Mouse (Mus musculus): ENCODE measurements around the gene Rbm8a.
A peak's percentile ranks its signal among the peaks of the same experiment; 100 is the strongest.

The Rbm8a gene

GRCm38 (mm10) chr3:96629729-96630600, at the start of gene Rbm8a:
Gene Rbm8a (plus strand): TSS chr3:96629933.
- peak; percentile 96 to 98 for DNase-seq

GRCm38 (mm10) chr3:96581141-96581540, 48.6 kb upstream of the Rbm8a start:
- no peak for DNase-seq

- DNase-seq, result no peak
Measured at GRCm38 (mm10) chr3:96581771-96582515, 47.8 kb upstream of the Rbm8a start.

- no peak for DNase-seq
Measured at GRCm38 (mm10) chr3:96583386-96583785, 46.3 kb upstream of the Rbm8a start.

GRCm38 (mm10) chr3:96590657-96591056, 39.1 kb upstream of the Rbm8a start:
- DNase-seq, result no peak

GRCm38 (mm10) chr3:96593374-96593773, 36.4 kb upstream of the Rbm8a start:
- no peak for DNase-seq

GRCm38 (mm10) chr3:96593790-96594560, 35.8 kb upstream of the Rbm8a start, which contains the start of gene Polr3gl:
Gene Polr3gl (minus strand): TSS chr3:96594181.
- DNase-seq, result peak; percentile 94 to 95

GRCm38 (mm10) chr3:96594851-96595250, 34.9 kb upstream of the Rbm8a start:
- DNase-seq, result no peak

GRCm38 (mm10) chr3:96595661-96596060, 34.1 kb upstream of the Rbm8a start:
- DNase-seq, result no peak

- no peak for DNase-seq
Measured at GRCm38 (mm10) chr3:96596228-96596707, 33.5 kb upstream of the Rbm8a start, which contains the start of gene Ankrd34a. Gene Ankrd34a (plus strand): TSS chr3:96596636.

- DNase-seq, result no peak
Measured at GRCm38 (mm10) chr3:96596855-96597254, 32.9 kb upstream of the Rbm8a start.

GRCm38 (mm10) chr3:96597435-96597891, 32.3 kb upstream of the Rbm8a start:
- no peak for DNase-seq

- DNase-seq, result peak in 1 of 2 experiments; percentile 45
Measured at GRCm38 (mm10) chr3:96598156-96599068, 31.3 kb upstream of the Rbm8a start.

GRCm38 (mm10) chr3:96599069-96599393, 30.7 kb upstream of the Rbm8a start:
- DNase-seq, result no peak

GRCm38 (mm10) chr3:96599411-96599810, 30.3 kb upstream of the Rbm8a start:
- DNase-seq, result no peak

- DNase-seq, result peak; percentile 86 to 91
Measured at GRCm38 (mm10) chr3:96600639-96601250, 29.0 kb upstream of the Rbm8a start, which contains the start of gene Lix1l. Gene Lix1l (plus strand): TSS chr3:96601149.

GRCm38 (mm10) chr3:96601251-96601787, 28.4 kb upstream of the Rbm8a start:
- peak; percentile 54 to 55 for DNase-seq

- no peak for DNase-seq
Measured at GRCm38 (mm10) chr3:96601941-96602703, 27.6 kb upstream of the Rbm8a start.

- DNase-seq, result no peak
Measured at GRCm38 (mm10) chr3:96602704-96603084, 27.0 kb upstream of the Rbm8a start.

GRCm38 (mm10) chr3:96603311-96603710, 26.4 kb upstream of the Rbm8a start:
- DNase-seq, result no peak
